Mouse (Mus musculus) heart, embryonic 12.5 days (tissue): Measurements from ENCODE around the gene Olfr702. TPM values are rescaled to one million over a fixed set of nuclear protein-coding genes. Genes with fewer than 3 reads are reported as not detected.

Source experiments
- polyA plus RNA-seq: library from polyadenylated mRNA; unstranded; fragments of >200 nt; fragmentation: Nextera tagmentation; extraction: Ambion mirVana; gene quantifications from 2 replicates; pipeline ENCODE4 v1.2.1, GENCODE M21; 2016

Olfr702 gene
- polyA plus RNA-seq, 1 experiment from 2014 or later: not detected

Other genes starting within 250 kb of the Olfr702 start
- gene Olfr693, start 153.3 kb downstream of the Olfr702 start, polyA plus RNA-seq: not detected in 2 replicates
- gene Olfr694, start 142.1 kb downstream of the Olfr702 start, polyA plus RNA-seq: not detected in 2 replicates
- not detected in 2 replicates for gene Olfr695, start 117.5 kb downstream of the Olfr702 start, polyA plus RNA-seq
- gene Olfr697, start 91.5 kb downstream of the Olfr702 start, polyA plus RNA-seq: not detected in 2 replicates
- gene Olfr698, start 78.5 kb downstream of the Olfr702 start, polyA plus RNA-seq: not detected in 2 replicates
- not detected in 2 replicates for gene Olfr699, start 40.7 kb downstream of the Olfr702 start, polyA plus RNA-seq
- not detected in 2 replicates for gene Olfr700, start 25.1 kb downstream of the Olfr702 start, polyA plus RNA-seq
- gene Olfr701, start 19.8 kb downstream of the Olfr702 start, polyA plus RNA-seq: not detected in 2 replicates
- not detected in 2 replicates for gene Olfr703, start 9.5 kb upstream of the Olfr702 start, polyA plus RNA-seq
- gene Olfr704, start 29.3 kb upstream of the Olfr702 start, polyA plus RNA-seq: not detected in 2 replicates
- gene Olfr705, start 43.0 kb upstream of the Olfr702 start, polyA plus RNA-seq: not detected in 2 replicates
- gene Olfr706, start 54.3 kb upstream of the Olfr702 start, polyA plus RNA-seq: not detected in 2 replicates
- not detected in 2 replicates for gene Olfr707, start 67.3 kb upstream of the Olfr702 start, polyA plus RNA-seq
- not detected in 2 replicates for gene Olfr1532-ps1, start 74.1 kb upstream of the Olfr702 start, polyA plus RNA-seq
- not detected in 2 replicates for gene Olfr709-ps1, start 98.3 kb upstream of the Olfr702 start, polyA plus RNA-seq
- gene Olfr710, start 114.4 kb upstream of the Olfr702 start, polyA plus RNA-seq: not detected in 2 replicates
- gene Olfr6, start 130.0 kb upstream of the Olfr702 start, polyA plus RNA-seq: not detected in 2 replicates
- gene Olfr711, start 141.6 kb upstream of the Olfr702 start, polyA plus RNA-seq: not detected in 2 replicates
- gene Olfr2, start 172.2 kb upstream of the Olfr702 start, polyA plus RNA-seq: not detected in 2 replicates
- not detected in 2 replicates for gene Olfr713, start 197.3 kb upstream of the Olfr702 start, polyA plus RNA-seq
- gene Olfr714, start 237.1 kb upstream of the Olfr702 start, polyA plus RNA-seq: not detected in 2 replicates